Mouse (Mus musculus) intestine, embryonic 16.5 days (tissue): ENCODE measurements around the gene Fam173b. TPM values are rescaled to one million over a fixed set of nuclear protein-coding genes. Genes with fewer than 3 reads are reported as not detected.

Source experiments
- ATAC-seq: fragments of 200-750 bp; cut with Nextera tagmentation; 2 replicates; pipeline ENCODE4 v1.8.0; 2017; ENCODE audit warnings: moderate TSS enrichment, moderate library complexity
- H3K27ac ChIP-seq: fragments of 300-500 bp; sonication (generic); 2 replicates; pipeline ENCODE4 v1.5.1; 2014; ENCODE audit warnings: mild to moderate bottlenecking, low read length
- H3K27me3 ChIP-seq: fragments of 300-500 bp; sonication (generic); replicated peaks from 2 replicates; pipeline ENCODE4 v1.6.1; 2014; ENCODE audit warnings: low read length, control low read depth, mixed read lengths; ENCODE audit not compliant: control insufficient read depth, insufficient read depth
- H3K36me3 ChIP-seq: fragments of 300-500 bp; sonication (generic); 2 replicates; pipeline ENCODE4 v1.6.1; 2014; ENCODE audit warnings: low read length, control low read depth; ENCODE audit not compliant: control insufficient read depth, insufficient read depth
- H3K4me1 ChIP-seq: fragments of 300-500 bp; sonication (generic); 2 replicates; pipeline ENCODE4 v1.6.1; 2014; ENCODE audit warnings: low read length, control low read depth, mixed read lengths; ENCODE audit not compliant: control insufficient read depth, insufficient read depth
- H3K4me2 ChIP-seq: fragments of 300-500 bp; sonication (generic); 2 replicates; pipeline ENCODE4 v1.6.1; 2014; ENCODE audit warnings: low read depth, low read length, control low read depth
- H3K4me3 ChIP-seq: fragments of 300-500 bp; sonication (generic); 2 replicates; pipeline ENCODE4 v1.5.1; 2014; ENCODE audit warnings: mild to moderate bottlenecking, low read length
- H3K9ac ChIP-seq: fragments of 300-500 bp; sonication (generic); 2 replicates; pipeline ENCODE4 v1.6.1; 2014; ENCODE audit warnings: low read depth, low read length
- H3K9me3 ChIP-seq: fragments of 300-500 bp; sonication (generic); 2 replicates; pipeline ENCODE4 v1.6.1; 2016; ENCODE audit warnings: low read length, control low read depth; ENCODE audit not compliant: control insufficient read depth
- WGBS: fragments of 180-500 bp; shearing (Covaris S2); extraction: QIAGEN DNeasy Blood & Tissue Kit; methylation state at CpG from one replicate; pipeline ENCODE4 v1.1.7; 2014; 5-methylcytosine and 5-hydroxymethylcytosine counted together
- polyA plus RNA-seq: library from polyadenylated mRNA; unstranded; fragments of >200 nt; fragmentation: Nextera tagmentation; extraction: Ambion mirVana; gene quantifications from 2 replicates; pipeline ENCODE4 v1.2.1, GENCODE M21; 2015

Fam173b gene
- polyA plus RNA-seq, 1 experiment from 2014 or later = 15.7 TPM

- 92% methylated on average over 9 of the region's 9 CpGs for WGBS
- no peaks in the 10 kb centered on the region for H3K9me3 ChIP-seq
- no peak overlapping the region for H3K4me3 ChIP-seq
- ATAC-seq = no peak
- H3K4me1 ChIP-seq = no peaks in the 10 kb centered on the region
- H3K4me2 ChIP-seq = no peak overlapping the region
- no peak overlapping the region for H3K27ac ChIP-seq
- H3K27me3 ChIP-seq = no peaks in the 10 kb centered on the region
- H3K36me3 ChIP-seq = no peaks in the 10 kb centered on the region
- H3K9ac ChIP-seq = no peak overlapping the region
These were observed 15.6 kb downstream of the Fam173b start for GRCm38 (mm10) chr15:31617261-31617660.

- H3K27me3 ChIP-seq = no peaks in the 10 kb centered on the region
- H3K4me1 ChIP-seq = no peaks in the 10 kb centered on the region
- H3K36me3 ChIP-seq = no peaks in the 10 kb centered on the region
- H3K27ac ChIP-seq = no peak overlapping the region
- H3K4me2 ChIP-seq = no peak overlapping the region
- no peak for ATAC-seq
- peaks cover 2% of the 10 kb centered on the region; the same call in 1 of the 2 replicates for H3K9me3 ChIP-seq
- 90% methylated on average over 8 of the region's 8 CpGs for WGBS
- no peak overlapping the region for H3K9ac ChIP-seq
- H3K4me3 ChIP-seq = no peak overlapping the region
These were observed 17.9 kb downstream of the Fam173b start for GRCm38 (mm10) chr15:31619521-31619920.

GRCm38 (mm10) chr15:31627277-31628154, 25.9 kb downstream of the Fam173b start:
- WGBS = 41% methylated on average over 12 of the region's 12 CpGs
- Histone ChIP-seq H3K4me3 (no peak overlapping the region), H3K27ac (peak overlapping the region; percentile 63), H3K27me3 (no peaks in the 10 kb centered on the region), H3K9ac (0 out of 2 replicates have a peak overlapping the region, but pooled peaks have one; percentile 6), H3K36me3 (no peaks in the 10 kb centered on the region), H3K9me3 (peaks cover 2% of the 10 kb centered on the region; the same call in 1 of the 2 replicates), H3K4me1 (peaks cover 5% of the 10 kb centered on the region; the same call in 1 of the 2 replicates), H3K4me2 (no peak overlapping the region)
- 0 out of 2 replicates have a peak, but pooled peaks have one; percentile 52 for ATAC-seq

GRCm38 (mm10) chr15:31628180-31628579, 26.5 kb downstream of the Fam173b start:
- Histone ChIP-seq H3K36me3 (no peaks in the 10 kb centered on the region), H3K4me2 (no peak overlapping the region), H3K9me3 (peaks cover 2% of the 10 kb centered on the region; the same call in 1 of the 2 replicates), H3K9ac (no peak overlapping the region), H3K4me1 (peaks cover 7% of the 10 kb centered on the region; the same call in 1 of the 2 replicates), H3K4me3 (no peak overlapping the region), H3K27me3 (no peaks in the 10 kb centered on the region), H3K27ac (no peak overlapping the region)
- WGBS = 72% methylated on average over 10 of the region's 10 CpGs
- ATAC-seq = no peak

GRCm38 (mm10) chr15:31629556-31629955, 27.9 kb downstream of the Fam173b start:
- 90% methylated on average over 3 of the region's 3 CpGs for WGBS
- no peak overlapping the region for H3K27ac ChIP-seq
- no peak overlapping the region for H3K9ac ChIP-seq
- no peak overlapping the region for H3K4me2 ChIP-seq
- H3K27me3 ChIP-seq = no peaks in the 10 kb centered on the region
- H3K4me3 ChIP-seq = no peak overlapping the region
- H3K4me1 ChIP-seq = peaks cover 7% of the 10 kb centered on the region; the same call in 1 of the 2 replicates
- no peaks in the 10 kb centered on the region for H3K9me3 ChIP-seq
- no peak for ATAC-seq
- no peaks in the 10 kb centered on the region for H3K36me3 ChIP-seq

GRCm38 (mm10) chr15:31631396-31631858, 29.8 kb downstream of the Fam173b start:
- Histone ChIP-seq H3K36me3 (no peaks in the 10 kb centered on the region), H3K27ac (no peak overlapping the region), H3K4me2 (no peak overlapping the region), H3K9me3 (no peaks in the 10 kb centered on the region), H3K4me1 (peaks cover 7% of the 10 kb centered on the region; the same call in 1 of the 2 replicates), H3K27me3 (no peaks in the 10 kb centered on the region), H3K4me3 (no peak overlapping the region), H3K9ac (no peak overlapping the region)
- 80% methylated on average over 12 of the region's 12 CpGs for WGBS
- no peak for ATAC-seq

- 71% methylated on average over 4 of the region's 4 CpGs for WGBS
- H3K27me3 ChIP-seq = no peaks in the 10 kb centered on the region
- no peak for ATAC-seq
- no peak overlapping the region for H3K4me3 ChIP-seq
- no peak overlapping the region for H3K4me2 ChIP-seq
- no peak overlapping the region for H3K27ac ChIP-seq
- peaks cover 7% of the 10 kb centered on the region; the same call in 1 of the 2 replicates for H3K4me1 ChIP-seq
- H3K9me3 ChIP-seq = no peaks in the 10 kb centered on the region
- no peaks in the 10 kb centered on the region for H3K36me3 ChIP-seq
- no peak overlapping the region for H3K9ac ChIP-seq
These were observed 30.8 kb downstream of the Fam173b start for GRCm38 (mm10) chr15:31632478-31632877.

GRCm38 (mm10) chr15:31634582-31634981, 32.9 kb downstream of the Fam173b start:
- Histone ChIP-seq H3K27ac (no peak overlapping the region), H3K4me1 (0 out of 2 replicates have a peak, but pooled peaks cover 3% of the 10 kb centered on the region), H3K9ac (no peak overlapping the region), H3K4me3 (no peak overlapping the region), H3K27me3 (no peaks in the 10 kb centered on the region), H3K4me2 (no peak overlapping the region), H3K36me3 (no peaks in the 10 kb centered on the region), H3K9me3 (no peaks in the 10 kb centered on the region)
- ATAC-seq = no peak
- WGBS = 72% methylated on average over 6 of the region's 6 CpGs

- Histone ChIP-seq H3K36me3 (no peaks in the 10 kb centered on the region), H3K27ac (no peak overlapping the region), H3K4me2 (no peak overlapping the region), H3K9me3 (no peaks in the 10 kb centered on the region), H3K4me3 (no peak overlapping the region), H3K4me1 (0 out of 2 replicates have a peak, but pooled peaks cover 3% of the 10 kb centered on the region), H3K9ac (no peak overlapping the region), H3K27me3 (no peaks in the 10 kb centered on the region)
- no peak for ATAC-seq
- 84% methylated on average over 9 of the region's 9 CpGs for WGBS
These were observed 34.5 kb downstream of the Fam173b start for GRCm38 (mm10) chr15:31636091-31636595.
